Mouse (Mus musculus): Measurements from ENCODE around the gene Rps15. TPM values are rescaled to one million over a fixed set of nuclear protein-coding genes. Genes with fewer than 3 reads are reported as not detected.

Gene Rps15
- polyA plus RNA-seq, 1 experiment from 2014 or later: 821 TPM

DNA sequence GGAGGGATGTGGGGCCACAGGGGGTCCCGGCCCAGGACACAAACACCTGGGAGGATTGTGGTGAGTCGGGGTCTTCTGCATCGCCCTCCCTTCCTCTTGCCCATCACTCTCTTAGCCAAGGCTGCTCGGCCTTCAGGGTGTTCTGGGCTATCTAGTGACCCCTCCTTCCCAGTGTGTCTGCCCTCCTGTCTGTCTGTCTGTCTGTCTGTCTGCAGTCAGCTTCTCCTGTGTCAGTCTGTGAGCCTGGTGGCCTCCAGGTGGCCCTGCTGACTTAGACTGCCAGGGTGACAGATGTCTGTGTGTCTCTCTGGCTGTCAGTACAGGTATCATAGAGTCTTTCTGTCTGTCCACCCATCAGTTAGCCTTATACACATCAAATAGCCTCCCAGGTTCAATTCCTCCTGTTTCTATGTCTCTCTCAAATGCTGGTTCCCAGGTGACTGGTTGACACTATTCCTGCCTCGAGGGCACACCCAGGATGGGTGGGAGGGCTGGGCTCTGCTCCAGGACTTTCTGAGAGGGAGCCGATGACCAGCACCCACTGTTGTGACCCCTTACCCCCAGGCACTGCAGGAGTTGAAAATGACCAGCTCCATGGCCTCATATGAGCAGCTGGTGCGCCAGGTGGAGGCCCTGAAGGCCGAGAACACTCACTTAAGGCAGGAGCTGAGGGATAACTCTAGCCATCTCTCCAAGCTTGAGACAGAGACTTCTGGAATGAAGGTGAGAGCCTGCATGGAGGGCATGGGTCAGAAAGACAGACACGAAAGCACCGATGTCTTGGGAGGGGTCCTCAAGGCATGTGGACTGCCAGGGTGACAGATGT is 9.2 kb downstream of the Rps15 start:
- no peak for TF ChIP-seq CTCF (IDR thresholded peaks at IDR 0.05; ENCODE audit: low read depth)
- no peak for TF ChIP-seq EP300 (optimal IDR thresholded peaks at IDR 0.05)
- peaks cover 6% of the 10 kb centered on the region for H3K27me3 ChIP-seq (ENCODE audit: control insufficient read depth, insufficient read depth, low read length)
- DNase-seq (ENCODE audit: low spot score): no peak
- H3K36me3 ChIP-seq (ENCODE audit: control insufficient read depth, insufficient read depth, low read length): no peaks in the 10 kb centered on the region
- H3K9me3 ChIP-seq (ENCODE audit: control insufficient read depth, low read length): no peaks in the 10 kb centered on the region
- 80% methylated on average over 10 of the region's 10 CpGs for WGBS
- H3K4me2 ChIP-seq (replicated peaks; ENCODE audit: low read depth): no peak overlapping the region
- H3K9ac ChIP-seq (ENCODE audit: low read length): no peak overlapping the region
- H3K4me3 ChIP-seq (ENCODE audit: low read depth, low read length): no peak overlapping the region
- ATAC-seq (ENCODE audit: low FRiP score, low TSS enrichment): no peak
- H3K4me1 ChIP-seq (replicated peaks; ENCODE audit: control insufficient read depth, insufficient read depth): no peaks in the 10 kb centered on the region
- H3K27ac ChIP-seq (replicated peaks): peak overlapping the region; percentile 35; the same call in 1 of the 2 replicates

DNA sequence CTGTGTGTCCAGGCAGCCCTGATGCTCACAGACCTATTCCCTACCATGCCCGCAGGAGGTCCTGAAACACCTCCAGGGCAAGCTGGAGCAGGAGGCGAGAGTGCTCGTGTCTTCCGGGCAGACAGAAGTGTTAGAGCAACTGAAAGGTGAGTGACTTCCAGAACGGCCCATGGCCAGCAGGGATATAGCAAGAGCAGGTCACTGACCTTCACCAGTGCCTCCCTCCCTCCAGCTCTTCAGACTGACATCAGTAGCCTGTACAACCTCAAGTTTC is 9.8 kb downstream of the Rps15 start:
- DNase-seq (ENCODE audit: low spot score): no peak
- H3K27me3 ChIP-seq (ENCODE audit: control insufficient read depth, insufficient read depth, low read length): peaks cover 6% of the 10 kb centered on the region
- peak overlapping the region; percentile 35; the same call in 1 of the 2 replicates for H3K27ac ChIP-seq (replicated peaks)

DNA sequence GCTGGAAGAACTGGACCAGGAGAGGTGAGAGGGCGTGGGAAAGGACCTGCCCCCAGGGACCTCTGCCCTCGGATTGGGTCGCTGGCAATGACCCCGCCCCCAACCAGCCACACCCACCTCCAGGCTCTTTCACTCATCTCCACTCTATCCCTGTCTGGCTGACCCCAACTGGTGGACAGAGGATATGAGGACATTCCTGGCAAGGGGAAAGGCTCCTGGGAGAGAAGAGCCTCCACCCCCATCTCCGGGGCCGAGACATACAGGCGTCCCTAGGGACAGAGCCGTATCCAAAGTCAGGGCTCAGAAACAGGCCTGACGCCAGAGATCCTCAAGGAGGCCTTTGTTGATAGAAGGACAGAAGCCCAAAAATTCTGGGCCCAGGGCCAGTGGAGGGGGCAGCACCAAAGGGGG is 10.2 kb downstream of the Rps15 start:
- H3K36me3 ChIP-seq (ENCODE audit: control insufficient read depth, insufficient read depth, low read length): no peaks in the 10 kb centered on the region
- no peak overlapping the region; the same call in 1 of the 2 replicates for H3K9ac ChIP-seq (ENCODE audit: low read length)
- peak overlapping the region; percentile 35; the same call in 1 of the 2 replicates for H3K27ac ChIP-seq (replicated peaks)
- no peak for TF ChIP-seq CTCF (IDR thresholded peaks at IDR 0.05; ENCODE audit: low read depth)
- TF ChIP-seq EP300 (optimal IDR thresholded peaks at IDR 0.05): no peak
- H3K9me3 ChIP-seq (ENCODE audit: control insufficient read depth, low read length): no peaks in the 10 kb centered on the region
- DNase-seq (ENCODE audit: low spot score): peak; percentile 59
- peak; percentile 63; the same call in 1 of the 2 replicates for ATAC-seq (ENCODE audit: low FRiP score, low TSS enrichment)
- 22% methylated on average over 9 of the region's 9 CpGs for WGBS
- 0 out of 2 replicates have a peak overlapping the region, but pooled peaks have one; percentile 8 for H3K4me2 ChIP-seq (replicated peaks; ENCODE audit: low read depth)
- no peak overlapping the region for H3K4me3 ChIP-seq (ENCODE audit: low read depth, low read length)
- no peaks in the 10 kb centered on the region for H3K4me1 ChIP-seq (replicated peaks; ENCODE audit: control insufficient read depth, insufficient read depth)
- peaks cover 6% of the 10 kb centered on the region for H3K27me3 ChIP-seq (ENCODE audit: control insufficient read depth, insufficient read depth, low read length)

More for the DNA sequence above, 9.8 kb downstream of the Rps15 start:
- Histone ChIP-seq H3K36me3 (ENCODE audit: control insufficient read depth, insufficient read depth, low read length) (no peaks in the 10 kb centered on the region), H3K9ac (ENCODE audit: low read length) (no peak overlapping the region; the same call in 1 of the 2 replicates), H3K4me1 (replicated peaks; ENCODE audit: control insufficient read depth, insufficient read depth) (no peaks in the 10 kb centered on the region), H3K4me3 (ENCODE audit: low read depth, low read length) (no peak overlapping the region), H3K9me3 (ENCODE audit: control insufficient read depth, low read length) (no peaks in the 10 kb centered on the region), H3K4me2 (replicated peaks; ENCODE audit: low read depth) (0 out of 2 replicates have a peak overlapping the region, but pooled peaks have one; percentile 8)
- WGBS: 68% methylated on average over 5 of the region's 5 CpGs
- no peak for ATAC-seq (ENCODE audit: low FRiP score, low TSS enrichment)
- TF ChIP-seq EP300 (optimal IDR thresholded peaks at IDR 0.05): no peak
- no peak for TF ChIP-seq CTCF (IDR thresholded peaks at IDR 0.05; ENCODE audit: low read depth)

DNA sequence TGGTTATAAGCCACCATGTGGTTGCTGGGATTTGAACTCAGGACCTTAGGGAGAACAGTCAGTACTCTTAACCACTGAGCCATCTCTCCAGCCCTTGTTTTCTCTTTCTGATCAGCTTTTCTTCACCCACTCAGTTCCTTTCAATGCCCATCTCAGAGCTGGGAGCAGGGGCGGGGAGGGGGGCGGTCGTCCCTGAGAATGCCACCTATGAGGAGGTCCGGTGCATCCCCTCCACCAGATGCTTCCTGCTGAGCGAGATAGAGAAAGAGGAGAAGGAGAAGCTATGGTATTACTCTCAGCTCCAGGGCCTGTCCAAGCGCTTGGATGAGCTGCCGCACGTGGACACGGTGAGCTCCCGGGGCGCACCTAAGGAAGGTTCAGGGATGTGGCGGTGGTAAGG is 12.2 kb downstream of the Rps15 start:
- H3K36me3 ChIP-seq (ENCODE audit: control insufficient read depth, insufficient read depth, low read length): no peaks in the 10 kb centered on the region
- H3K4me1 ChIP-seq (replicated peaks; ENCODE audit: control insufficient read depth, insufficient read depth): no peaks in the 10 kb centered on the region
- DNase-seq (ENCODE audit: low spot score) (no peak), ATAC-seq (ENCODE audit: low FRiP score, low TSS enrichment) (no peak)
- H3K9me3 ChIP-seq (ENCODE audit: control insufficient read depth, low read length): no peaks in the 10 kb centered on the region
- H3K27ac ChIP-seq (replicated peaks): no peak overlapping the region
- no peak overlapping the region for H3K4me3 ChIP-seq (ENCODE audit: low read depth, low read length)
- H3K27me3 ChIP-seq (ENCODE audit: control insufficient read depth, insufficient read depth, low read length): peaks cover 6% of the 10 kb centered on the region; the same call in 1 of the 2 replicates
- TF ChIP-seq CTCF (IDR thresholded peaks at IDR 0.05; ENCODE audit: low read depth) (no peak), EP300 (optimal IDR thresholded peaks at IDR 0.05) (no peak)
- no peak overlapping the region for H3K9ac ChIP-seq (ENCODE audit: low read length)
- no peak overlapping the region for H3K4me2 ChIP-seq (replicated peaks; ENCODE audit: low read depth)
- WGBS: 38% methylated on average over 12 of the region's 12 CpGs

DNA sequence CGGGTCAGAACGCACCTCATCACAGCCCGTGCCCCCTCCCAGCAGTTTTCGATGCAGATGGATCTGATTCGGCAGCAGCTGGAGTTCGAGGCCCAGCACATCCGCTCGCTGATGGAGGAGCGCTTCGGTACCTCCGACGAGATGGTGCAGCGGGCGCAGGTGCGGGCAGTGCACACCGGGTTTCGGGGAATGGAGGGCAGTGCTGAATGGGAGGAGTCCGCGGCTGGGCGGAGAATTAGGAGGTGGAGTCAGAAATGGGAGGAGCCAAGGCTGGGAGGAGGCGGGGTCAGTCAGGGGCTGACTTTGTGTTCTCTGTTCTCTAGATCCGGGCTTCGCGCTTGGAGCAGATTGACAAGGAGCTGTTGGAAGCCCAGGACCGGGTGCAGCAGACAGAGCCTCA is 12.6 kb downstream of the Rps15 start:
- Histone ChIP-seq H3K4me3 (ENCODE audit: low read depth, low read length) (no peak overlapping the region), H3K9me3 (ENCODE audit: control insufficient read depth, low read length) (no peaks in the 10 kb centered on the region), H3K9ac (ENCODE audit: low read length) (0 out of 2 replicates have a peak overlapping the region, but pooled peaks have one; percentile 18), H3K27ac (replicated peaks) (no peak overlapping the region), H3K4me1 (replicated peaks; ENCODE audit: control insufficient read depth, insufficient read depth) (no peaks in the 10 kb centered on the region), H3K27me3 (ENCODE audit: control insufficient read depth, insufficient read depth, low read length) (peaks cover 6% of the 10 kb centered on the region; the same call in 1 of the 2 replicates), H3K36me3 (ENCODE audit: control insufficient read depth, insufficient read depth, low read length) (no peaks in the 10 kb centered on the region), H3K4me2 (replicated peaks; ENCODE audit: low read depth) (no peak overlapping the region)
- 20% methylated on average over 25 of the region's 25 CpGs for WGBS
- ATAC-seq (ENCODE audit: low FRiP score, low TSS enrichment) (peak; percentile 45; the same call in 1 of the 2 replicates), DNase-seq (ENCODE audit: low spot score) (peak; percentile 81)
- no peak for TF ChIP-seq CTCF (IDR thresholded peaks at IDR 0.05; ENCODE audit: low read depth)
- no peak for TF ChIP-seq EP300 (optimal IDR thresholded peaks at IDR 0.05)

DNA sequence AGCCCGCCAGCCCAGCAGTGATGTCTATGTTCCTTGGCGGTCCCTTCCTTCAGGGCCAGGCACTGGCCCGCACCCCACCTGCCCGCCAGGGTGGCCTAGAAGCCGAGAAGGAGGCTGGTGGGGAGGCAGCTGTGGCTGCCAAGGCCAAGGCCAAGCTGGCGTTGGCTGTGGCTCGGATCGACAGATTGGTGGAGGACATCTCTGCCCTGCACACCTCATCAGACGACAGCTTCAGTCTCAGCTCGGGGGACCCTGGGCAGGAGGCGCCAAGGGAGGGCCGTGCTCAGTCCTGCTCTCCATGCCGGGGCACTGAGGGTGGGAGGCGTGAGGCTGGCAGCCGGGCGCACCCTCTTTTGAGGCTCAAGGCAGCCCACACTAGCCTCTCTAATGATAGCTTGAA is 19.3 kb downstream of the Rps15 start:
- Histone ChIP-seq H3K9ac (ENCODE audit: low read length) (no peak overlapping the region), H3K4me2 (replicated peaks; ENCODE audit: low read depth) (no peak overlapping the region), H3K27me3 (ENCODE audit: control insufficient read depth, insufficient read depth, low read length) (0 out of 2 replicates have a peak, but pooled peaks cover 9% of the 10 kb centered on the region), H3K9me3 (ENCODE audit: control insufficient read depth, low read length) (no peaks in the 10 kb centered on the region), H3K4me3 (ENCODE audit: low read depth, low read length) (no peak overlapping the region), H3K27ac (replicated peaks) (no peak overlapping the region), H3K4me1 (replicated peaks; ENCODE audit: control insufficient read depth, insufficient read depth) (no peaks in the 10 kb centered on the region; the same call in 1 of the 2 replicates), H3K36me3 (ENCODE audit: control insufficient read depth, insufficient read depth, low read length) (no peaks in the 10 kb centered on the region)
- no peak for ATAC-seq (ENCODE audit: low FRiP score, low TSS enrichment)
- TF ChIP-seq CTCF (IDR thresholded peaks at IDR 0.05; ENCODE audit: low read depth) (no peak), EP300 (optimal IDR thresholded peaks at IDR 0.05) (no peak)
- DNase-seq (ENCODE audit: low spot score): no peak
- 83% methylated on average over 16 of the region's 16 CpGs for whole genome bisulfite sequencing
